Mouse (Mus musculus) heart, postnatal 0 days (tissue): ENCODE results near the gene Pde4c.

Source experiments
- CTCF ChIP-seq: IDR thresholded peaks from 2 replicates; pipeline ENCODE4 v1.5.1; 2016; ENCODE audit warnings: antibody characterized with exemption, control low read depth, low read depth
- EP300 ChIP-seq: IDR thresholded peaks from 2 replicates; pipeline ENCODE4 v1.6.1; 2016; ENCODE audit warnings: antibody characterized with exemption, low read depth

- no peak for TF ChIP-seq EP300
- TF ChIP-seq CTCF: no peak
Measured at GRCm38 (mm10) chr8:70787941-70788667, 64.6 kb downstream of the Pde4c start.
